ENCODE assay signal across 11 mouse cellular contexts in the genomic region with DNA sequence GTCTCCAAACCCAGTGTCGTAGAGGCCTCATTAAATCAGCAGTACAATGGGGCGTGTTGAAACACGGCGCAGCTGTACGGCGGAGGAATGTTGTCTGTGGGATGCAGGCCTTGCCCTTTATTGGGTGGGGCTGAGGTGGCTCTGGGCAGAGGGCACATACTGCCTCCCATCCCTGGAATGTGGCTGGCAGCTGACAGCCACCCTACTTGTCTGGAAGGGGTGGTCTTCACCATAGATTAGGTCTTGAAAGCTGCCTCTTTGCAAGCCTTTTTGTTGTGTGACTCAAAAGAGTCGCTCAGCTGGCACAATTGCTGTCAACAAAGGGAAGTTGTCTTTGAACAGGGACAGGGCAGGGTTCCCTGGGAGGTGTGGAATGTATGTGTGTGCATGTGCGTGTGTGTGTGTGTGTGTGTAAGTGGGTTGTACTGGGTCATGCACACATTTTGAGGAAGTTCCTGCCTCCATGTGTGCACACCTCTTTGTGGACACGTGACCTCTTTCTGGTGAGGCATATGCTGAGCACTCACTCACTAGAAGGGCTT. TPM values are rescaled to one million over a fixed set of nuclear protein-coding genes. Genes with fewer than 3 reads are reported as not detected.
DNase-seq lines count a peak whose midpoint lies in the region; ATAC-seq and TF ChIP-seq lines count a peak whose summit lies in the region.
"Had no signal": no experiment of that assay in that cellular context is flagged by ENCODE, and none has a peak within 500 bp of the region (broad histone marks: within the 10 kb centered on the region; RNA-seq: fewer than 3 reads in every experiment).

No protein-coding gene starts in this region.

- no peak for TF ChIP-seq POLR2A in brain, embryonic 14.5 days (IDR thresholded peaks at IDR 0.05; ENCODE audit: borderline replicate concordance, extremely low read depth, insufficient read depth, insufficient read length, poor library complexity, severe bottlenecking)

- peak; percentile 82 for ATAC-seq in hindbrain, embryonic 11.5 days (ENCODE audit: low FRiP score)
- no peak for ATAC-seq in hindbrain, postnatal 0 days
- peak; percentile 49 to 69; a peak in 3 of 4 replicates for ATAC-seq in hematopoietic stem cell, adult 5-6 weeks (replicated peaks in 1 of 2; ENCODE audit: insufficient read depth in 1 of 2, low FRiP score in 2 of 2, low TSS enrichment in 1 of 2, low read depth in 1 of 2, poor library complexity in 2 of 2, severe bottlenecking in 2 of 2)
- ATAC-seq in midbrain, embryonic 16.5 days: peak; percentile 60; the same call in 1 of the 2 replicates
- no peak for ATAC-seq in megakaryocyte, adult 5-6 weeks (ENCODE audit: poor library complexity, severe bottlenecking)

- no peaks in the 10 kb centered on the region for H3K9me3 ChIP-seq in hindbrain, embryonic 11.5 days (ENCODE audit: control insufficient read depth, low read length)
- H3K9me3 ChIP-seq in hindbrain, postnatal 0 days (ENCODE audit: low read length): no peaks in the 10 kb centered on the region
- no peaks in the 10 kb centered on the region for H3K9me3 ChIP-seq in midbrain, embryonic 16.5 days (replicated peaks; ENCODE audit: control insufficient read depth, low read length, poor library complexity, severe bottlenecking)

- H3K27ac ChIP-seq in hindbrain, embryonic 11.5 days (ENCODE audit: low read depth, low read length): no peak overlapping the region
- H3K27ac ChIP-seq in hindbrain, postnatal 0 days: no peak overlapping the region
- H3K27ac ChIP-seq in midbrain, embryonic 16.5 days (ENCODE audit: low read length): no peak overlapping the region

- no peak for TF ChIP-seq CTCF in hindbrain, postnatal 0 days (IDR thresholded peaks at IDR 0.05; ENCODE audit: low read depth)
- TF ChIP-seq CTCF in brain, embryonic 14.5 days (IDR thresholded peaks at IDR 0.05; ENCODE audit: borderline replicate concordance, extremely low read depth, insufficient read depth, insufficient read length): no peak

- H3K9ac ChIP-seq in hindbrain, embryonic 11.5 days (ENCODE audit: low read depth, low read length): no peak overlapping the region
- H3K9ac ChIP-seq in hindbrain, postnatal 0 days (replicated peaks; ENCODE audit: low read length): no peak overlapping the region
- H3K9ac ChIP-seq in midbrain, embryonic 16.5 days (ENCODE audit: low read depth, low read length): no peak overlapping the region

- peak; percentile 50 for DNase-seq in hindbrain, embryonic 11.5 days (ENCODE audit: low spot score)
- no peak for DNase-seq in hindbrain, postnatal 0 days (ENCODE audit: low spot score)
- DNase-seq in brain, embryonic 14.5 days (ENCODE audit: low read depth): peak; percentile 66
- DNase-seq in cerebellum, adult 9-10 months: no peak
- no peak for DNase-seq in spleen, postnatal 14 days (ENCODE audit: low spot score in 2 of 2)
- DNase-seq: cerebellum, adult 11 months had no signal

- H3K36me3 ChIP-seq in hindbrain, embryonic 11.5 days (ENCODE audit: control insufficient read depth, insufficient read depth, low read length): no peaks in the 10 kb centered on the region
- H3K36me3 ChIP-seq in hindbrain, postnatal 0 days (ENCODE audit: insufficient read depth, low read length): no peaks in the 10 kb centered on the region
- no peaks in the 10 kb centered on the region for H3K36me3 ChIP-seq in midbrain, embryonic 16.5 days (ENCODE audit: control insufficient read depth, insufficient read depth, low read length)
- H3K36me3 ChIP-seq: G1E had no signal

- H3K4me1 ChIP-seq in hindbrain, embryonic 11.5 days (replicated peaks; ENCODE audit: control insufficient read depth, insufficient read depth, low read length): no peaks in the 10 kb centered on the region
- no peaks in the 10 kb centered on the region for H3K4me1 ChIP-seq in hindbrain, postnatal 0 days (ENCODE audit: insufficient read depth, low read length)
- peaks cover 6% of the 10 kb centered on the region; the same call in 1 of the 2 replicates for H3K4me1 ChIP-seq in midbrain, embryonic 16.5 days (ENCODE audit: control insufficient read depth, insufficient read depth, low read length)

- no peak overlapping the region for H3K4me2 ChIP-seq in hindbrain, embryonic 11.5 days (replicated peaks; ENCODE audit: low read depth, low read length)
- no peak overlapping the region for H3K4me2 ChIP-seq in hindbrain, postnatal 0 days (ENCODE audit: low read depth, low read length)
- no peak overlapping the region for H3K4me2 ChIP-seq in midbrain, embryonic 16.5 days (ENCODE audit: low read length)

- H3K27me3 ChIP-seq in hindbrain, embryonic 11.5 days (ENCODE audit: control insufficient read depth, insufficient read depth, low read length): no peaks in the 10 kb centered on the region
- no peaks in the 10 kb centered on the region for H3K27me3 ChIP-seq in hindbrain, postnatal 0 days (ENCODE audit: insufficient read depth, low read length)
- no peaks in the 10 kb centered on the region for H3K27me3 ChIP-seq in midbrain, embryonic 16.5 days (ENCODE audit: control insufficient read depth, insufficient read depth, low read depth, low read length)

- no peak overlapping the region for H3K4me3 ChIP-seq in hindbrain, embryonic 11.5 days (ENCODE audit: low read depth, low read length)
- no peak overlapping the region for H3K4me3 ChIP-seq in hindbrain, postnatal 0 days (ENCODE audit: low read length)
- no peak overlapping the region for H3K4me3 ChIP-seq in midbrain, embryonic 16.5 days (ENCODE audit: low read depth, low read length)

- WGBS in hindbrain, embryonic 11.5 days: 28% methylated on average over 9 of the region's 9 CpGs
- WGBS in hindbrain, postnatal 0 days: 21% methylated on average over 9 of the region's 9 CpGs
- 19% methylated on average over 9 of the region's 9 CpGs for WGBS in midbrain, embryonic 16.5 days

RNA-seq across cellular contexts. Expression of gene Stab2, which starts 8.4 kb away (rescaled TPM):
- 0.20 and 0.26 TPM in 2 replicates for polyA plus RNA-seq in hindbrain, embryonic 11.5 days (2014; fragmentation: Nextera tagmentation; extraction: Ambion mirVana)
- total RNA-seq in hindbrain, postnatal 0 days (2014; rRNA removed): 0.42 TPM in 1 of 2 replicates, not detected in the other
- 0.10 and 0.42 TPM in 2 replicates for polyA plus RNA-seq in hindbrain, postnatal 0 days (2015; fragmentation: Nextera tagmentation; extraction: Ambion mirVana)
- polyA plus RNA-seq in brain, embryonic 14.5 days (2012; rRNA removed): 0.14 and 0.16 TPM in 2 replicates
- 0.06 and 6.3 TPM in 2 replicates for total RNA-seq in hematopoietic stem cell, adult 5-6 weeks (2017)
- polyA plus RNA-seq in midbrain, embryonic 16.5 days (2015; fragmentation: Nextera tagmentation; extraction: Ambion mirVana): 0.03 and 0.10 TPM in 2 replicates
- 1.9 TPM in 1 of 2 replicates, not detected in the other for total RNA-seq in megakaryocyte, adult 5-6 weeks (2015)
- total RNA-seq in megakaryocyte, adult 5-6 weeks (2017): 0.04 and 0.41 TPM in 2 replicates
- polyA plus RNA-seq: G1E had no signal

RNA-seq across cellular contexts. Expression of gene 1700113H08Rik, which starts 41.6 kb away (rescaled TPM):
- polyA plus RNA-seq in hindbrain, embryonic 11.5 days (2014; fragmentation: Nextera tagmentation; extraction: Ambion mirVana): 0.14 and 0.42 TPM in 2 replicates
- total RNA-seq in hindbrain, postnatal 0 days (2014; rRNA removed): 0.89 TPM in 1 of 2 replicates, not detected in the other
- 0.25 and 0.39 TPM in 2 replicates for polyA plus RNA-seq in hindbrain, postnatal 0 days (2015; fragmentation: Nextera tagmentation; extraction: Ambion mirVana)
- 0.19 and 0.29 TPM in 2 replicates for polyA plus RNA-seq in brain, embryonic 14.5 days (2012; rRNA removed)
- total RNA-seq in hematopoietic stem cell, adult 5-6 weeks (2017): not detected in 2 replicates
- 0.22 and 0.40 TPM in 2 replicates for polyA plus RNA-seq in midbrain, embryonic 16.5 days (2015; fragmentation: Nextera tagmentation; extraction: Ambion mirVana)
- not detected in 2 replicates for total RNA-seq in megakaryocyte, adult 5-6 weeks (2015)
- total RNA-seq in megakaryocyte, adult 5-6 weeks (2017): not detected in 2 replicates
- polyA plus RNA-seq: G1E; large intestine, adult 2 months had no signal

Comparison
In these comparisons a context has a peak if more than half of its experiments do, and no peak if none do; other contexts are left out.
1. ATAC-seq: peak in hindbrain, embryonic 11.5 days (single experiment), hematopoietic stem cell, adult 5-6 weeks (2 of 2) and midbrain, embryonic 16.5 days (single experiment); none in hindbrain, postnatal 0 days (single experiment) and megakaryocyte, adult 5-6 weeks (single experiment).
2. DNase-seq: peak in hindbrain, embryonic 11.5 days (single experiment) and brain, embryonic 14.5 days (single experiment); none in hindbrain, postnatal 0 days (single experiment), cerebellum, adult 9-10 months (single experiment) and spleen, postnatal 14 days (0 of 2).